Mouse (Mus musculus) brain, embryonic 14.5 days (tissue): ENCODE results near the gene Plekha5.

ENCODE experiments used
- CTCF ChIP-seq: fragments of 200-500 bp; IDR thresholded peaks from 2 replicates; pipeline ENCODE4 v1.5.1; 2012; ENCODE audit warnings: inconsistent platforms, mild to moderate bottlenecking, moderate library complexity, borderline replicate concordance; ENCODE audit not compliant: insufficient read depth, insufficient read length; ENCODE audit errors: extremely low read depth
- POLR2A ChIP-seq: fragments of 200-500 bp; IDR thresholded peaks from 2 replicates; pipeline ENCODE4 v1.6.1; 2012; ENCODE audit warnings: mild to moderate bottlenecking, inconsistent platforms, borderline replicate concordance; ENCODE audit not compliant: poor library complexity, insufficient read depth, insufficient read length, severe bottlenecking; ENCODE audit errors: extremely low read depth

DNA sequence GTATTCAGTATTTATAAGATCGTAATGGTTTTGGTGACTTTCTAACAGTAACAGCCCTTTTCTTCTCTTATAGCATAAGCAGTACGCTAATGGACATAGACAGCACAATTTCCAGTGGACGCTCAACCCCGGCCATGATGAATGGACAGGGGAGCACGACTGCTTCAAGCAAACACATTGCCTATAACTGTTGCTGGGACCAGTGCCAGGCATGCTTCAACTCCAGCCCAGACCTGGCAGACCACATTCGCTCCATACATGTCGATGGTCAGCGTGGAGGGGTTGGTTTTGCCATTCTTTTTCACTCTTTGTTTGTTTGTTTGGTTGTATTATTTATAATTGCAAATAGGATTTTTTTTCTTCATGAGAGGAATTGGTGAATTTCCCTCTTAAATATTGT, 209.8 kb downstream of the Plekha5 start:
- TF ChIP-seq CTCF (no peak), POLR2A (no peak)
